Mouse (Mus musculus) intestine, embryonic 15.5 days (tissue): ENCODE measurements around the gene Hoxb9. TPM values are rescaled to one million over a fixed set of nuclear protein-coding genes. Genes with fewer than 3 reads are reported as not detected.
A peak's percentile ranks its signal among the peaks of the same experiment; 100 is the strongest.

Experiments used
- microRNA counts: library from miRNA; unstranded; fragments of <30 nt; microRNA quantifications from one replicate; lab custom pipeline; 2016
- polyA plus RNA-seq: library from polyadenylated mRNA; unstranded; fragments of >200 nt; fragmentation: Nextera tagmentation; extraction: Ambion mirVana; gene quantifications from 2 replicates; pipeline ENCODE4 v1.2.1, GENCODE M21; 2015

Gene Hoxb9
- polyA plus RNA-seq, 1 experiment from 2014 or later: 1.2 TPM

MicroRNA genes within 50 kb of the gene (microRNA counts, 519-probe panel; counts per million panel counts)
- microRNA mmu-miR-10a (lab: Ali Mortazavi, UCI) (4,073 counts per million, percentile 95 among the panel's probes with 10 or more counts), microRNA mmu-miR-196a (lab: Ali Mortazavi, UCI) (2,921 counts per million, percentile 75 among the panel's probes with 10 or more counts)

Other genes with a start within 250 kb of the Hoxb9 start
- gene Gip, start 246.9 kb upstream of the Hoxb9 start, polyA plus RNA-seq: 4.9 and 5.8 TPM in 2 replicates
- gene Snf8, start 236.6 kb upstream of the Hoxb9 start, polyA plus RNA-seq: 96.3 and 105 TPM in 2 replicates
- 35.3 and 37.1 TPM in 2 replicates for gene Ube2z, start 206.1 kb upstream of the Hoxb9 start, polyA plus RNA-seq
- gene Atp5g1, start 195.8 kb upstream of the Hoxb9 start, polyA plus RNA-seq: 930 and 1,145 TPM in 2 replicates
- not detected in 2 replicates for gene Calcoco2, start 159.5 kb upstream of the Hoxb9 start, polyA plus RNA-seq
- gene Ttll6, start 137.7 kb upstream of the Hoxb9 start, polyA plus RNA-seq: 0.37 and 0.40 TPM in 2 replicates
- gene Hoxb13, start 77.1 kb upstream of the Hoxb9 start, polyA plus RNA-seq: 2.3 and 3.6 TPM in 2 replicates
- 1.1 and 1.5 TPM in 2 replicates for gene Hoxb8, start 10.4 kb downstream of the Hoxb9 start, polyA plus RNA-seq
- 10.7 and 12.4 TPM in 2 replicates for gene Hoxb7, start 15.2 kb downstream of the Hoxb9 start, polyA plus RNA-seq
- 14.4 and 16.1 TPM in 2 replicates for gene Hoxb6, start 21.0 kb downstream of the Hoxb9 start, polyA plus RNA-seq
- gene Hoxb5, start 31.9 kb downstream of the Hoxb9 start, polyA plus RNA-seq: 27.2 and 31.3 TPM in 2 replicates
- 2.8 and 3.2 TPM in 2 replicates for gene Hoxb4, start 46.8 kb downstream of the Hoxb9 start, polyA plus RNA-seq
- gene Hoxb3, start 51.9 kb downstream of the Hoxb9 start, polyA plus RNA-seq: 1.8 and 2.7 TPM in 2 replicates
- gene Hoxb2, start 79.1 kb downstream of the Hoxb9 start, polyA plus RNA-seq: 17.7 and 19.8 TPM in 2 replicates
- gene Hoxb1, start 94.3 kb downstream of the Hoxb9 start, polyA plus RNA-seq: 0.30 TPM in 1 of 2 replicates, not detected in the other
- 0.94 and 1.0 TPM in 2 replicates for gene Skap1, start 193.1 kb downstream of the Hoxb9 start, polyA plus RNA-seq